Mouse (Mus musculus): ENCODE measurements around the gene Esd. TPM values are rescaled to one million over a fixed set of nuclear protein-coding genes. Genes with fewer than 3 reads are reported as not detected.

The Esd gene
- polyA plus RNA-seq, 1 experiment from 2014 or later = 318 TPM

GRCm38 (mm10) chr14:74736850-74737249 is 4.8 kb downstream of the Esd start:
- Histone ChIP-seq H3K36me3 (replicated peaks) (peaks cover 67% of the 10 kb centered on the region), H3K27ac (no peak overlapping the region), H3K9me3 (no peaks in the 10 kb centered on the region), H3K27me3 (ENCODE audit: poor library complexity, severe bottlenecking) (no peaks in the 10 kb centered on the region), H3K4me3 (no peak overlapping the region), H3K4me1 (peaks cover 11% of the 10 kb centered on the region)
- WGBS = 97% methylated on average over 6 of the region's 6 CpGs
- DNase-seq (ENCODE audit: extremely low spot score, low spot score) = no peak

- WGBS = 59% methylated on average over 10 of the region's 10 CpGs
Measured at GRCm38 (mm10) chr14:74764191-74764918, 32.3 kb downstream of the Esd start.

GRCm38 (mm10) chr14:74767892-74768291 is 35.8 kb downstream of the Esd start:
- H3K27ac ChIP-seq = no peak overlapping the region
- no peak overlapping the region for H3K4me3 ChIP-seq
- no peaks in the 10 kb centered on the region for H3K27me3 ChIP-seq (ENCODE audit: poor library complexity, severe bottlenecking)
- WGBS = 84% methylated on average over 1 of the region's 1 CpGs
- H3K4me1 ChIP-seq = no peaks in the 10 kb centered on the region
- peaks cover 21% of the 10 kb centered on the region for H3K36me3 ChIP-seq (replicated peaks)
- DNase-seq (ENCODE audit: extremely low spot score, low spot score) = no peak
- H3K9me3 ChIP-seq = no peaks in the 10 kb centered on the region

More at GRCm38 (mm10) chr14:74764191-74764918, 32.3 kb downstream of the Esd start:
- no peak overlapping the region for H3K4me3 ChIP-seq
- peak; percentile 65 for DNase-seq (ENCODE audit: extremely low spot score, low spot score)
- H3K9me3 ChIP-seq = no peaks in the 10 kb centered on the region
- no peaks in the 10 kb centered on the region for H3K4me1 ChIP-seq
- H3K36me3 ChIP-seq (replicated peaks) = peaks cover 6% of the 10 kb centered on the region
- no peaks in the 10 kb centered on the region for H3K27me3 ChIP-seq (ENCODE audit: poor library complexity, severe bottlenecking)
- no peak overlapping the region for H3K27ac ChIP-seq

- no peaks in the 10 kb centered on the region for H3K4me1 ChIP-seq
- no peaks in the 10 kb centered on the region for H3K9me3 ChIP-seq
- H3K27ac ChIP-seq = no peak overlapping the region
- peaks cover 18% of the 10 kb centered on the region for H3K36me3 ChIP-seq (replicated peaks)
- no peaks in the 10 kb centered on the region for H3K27me3 ChIP-seq (ENCODE audit: poor library complexity, severe bottlenecking)
- no peak for DNase-seq (ENCODE audit: extremely low spot score, low spot score)
- 88% methylated on average over 10 of the region's 10 CpGs for WGBS
- H3K4me3 ChIP-seq = no peak overlapping the region
Measured at GRCm38 (mm10) chr14:74774046-74774619, 42.0 kb downstream of the Esd start.

- 88% methylated on average over 11 of the region's 11 CpGs for WGBS
- Histone ChIP-seq H3K4me3 (no peak overlapping the region), H3K36me3 (replicated peaks) (peaks cover 27% of the 10 kb centered on the region), H3K4me1 (no peaks in the 10 kb centered on the region), H3K27ac (no peak overlapping the region), H3K27me3 (ENCODE audit: poor library complexity, severe bottlenecking) (no peaks in the 10 kb centered on the region), H3K9me3 (peaks cover 3% of the 10 kb centered on the region; the same call in 1 of the 2 replicates)
- no peak for DNase-seq (ENCODE audit: extremely low spot score, low spot score)
Measured at GRCm38 (mm10) chr14:74784243-74784934, 52.3 kb downstream of the Esd start.

GRCm38 (mm10) chr14:74787717-74788116 is 55.6 kb downstream of the Esd start:
- Histone ChIP-seq H3K27me3 (ENCODE audit: poor library complexity, severe bottlenecking) (no peaks in the 10 kb centered on the region), H3K4me1 (peaks cover 8% of the 10 kb centered on the region), H3K27ac (no peak overlapping the region), H3K9me3 (peaks cover 3% of the 10 kb centered on the region; the same call in 1 of the 2 replicates), H3K4me3 (no peak overlapping the region), H3K36me3 (replicated peaks) (peaks cover 27% of the 10 kb centered on the region)
- no peak for DNase-seq (ENCODE audit: extremely low spot score, low spot score)
- 89% methylated on average over 3 of the region's 3 CpGs for WGBS

- H3K36me3 ChIP-seq (replicated peaks) = peaks cover 23% of the 10 kb centered on the region
- no peak for DNase-seq (ENCODE audit: extremely low spot score, low spot score)
- H3K27ac ChIP-seq = no peak overlapping the region
- H3K27me3 ChIP-seq (ENCODE audit: poor library complexity, severe bottlenecking) = no peaks in the 10 kb centered on the region
- peaks cover 8% of the 10 kb centered on the region for H3K4me1 ChIP-seq
- 87% methylated on average over 8 of the region's 8 CpGs for WGBS
- H3K4me3 ChIP-seq = no peak overlapping the region
- no peaks in the 10 kb centered on the region for H3K9me3 ChIP-seq
Measured at GRCm38 (mm10) chr14:74788766-74789165, 56.7 kb downstream of the Esd start.

GRCm38 (mm10) chr14:74790535-74790934 is 58.4 kb downstream of the Esd start:
- H3K36me3 ChIP-seq (replicated peaks) = peaks cover 12% of the 10 kb centered on the region; the same call in 1 of the 2 replicates
- no peaks in the 10 kb centered on the region for H3K9me3 ChIP-seq
- H3K27ac ChIP-seq = no peak overlapping the region
- no peak overlapping the region for H3K4me3 ChIP-seq
- DNase-seq (ENCODE audit: extremely low spot score, low spot score) = no peak
- WGBS = 80% methylated on average over 5 of the region's 5 CpGs
- peaks cover 8% of the 10 kb centered on the region for H3K4me1 ChIP-seq
- no peaks in the 10 kb centered on the region for H3K27me3 ChIP-seq (ENCODE audit: poor library complexity, severe bottlenecking)

GRCm38 (mm10) chr14:74792793-74793192 is 60.7 kb downstream of the Esd start:
- H3K36me3 ChIP-seq (replicated peaks) = 0 out of 2 replicates have a peak, but pooled peaks cover 8% of the 10 kb centered on the region
- DNase-seq (ENCODE audit: extremely low spot score, low spot score) = no peak
- H3K4me1 ChIP-seq = peaks cover 12% of the 10 kb centered on the region
- WGBS = 86% methylated on average over 6 of the region's 6 CpGs
- H3K27ac ChIP-seq = no peak overlapping the region
- H3K9me3 ChIP-seq = no peaks in the 10 kb centered on the region
- H3K4me3 ChIP-seq = no peak overlapping the region
- H3K27me3 ChIP-seq (ENCODE audit: poor library complexity, severe bottlenecking) = no peaks in the 10 kb centered on the region

GRCm38 (mm10) chr14:74794931-74795330 is 62.8 kb downstream of the Esd start:
- WGBS = 85% methylated on average over 12 of the region's 12 CpGs
- DNase-seq (ENCODE audit: extremely low spot score, low spot score) = no peak
- Histone ChIP-seq H3K36me3 (replicated peaks) (0 out of 2 replicates have a peak, but pooled peaks cover 8% of the 10 kb centered on the region), H3K4me1 (peaks cover 17% of the 10 kb centered on the region), H3K27me3 (ENCODE audit: poor library complexity, severe bottlenecking) (no peaks in the 10 kb centered on the region), H3K27ac (no peak overlapping the region), H3K9me3 (no peaks in the 10 kb centered on the region), H3K4me3 (no peak overlapping the region)

- Histone ChIP-seq H3K4me1 (peaks cover 10% of the 10 kb centered on the region; the same call in 1 of the 2 replicates), H3K9me3 (peaks cover 5% of the 10 kb centered on the region; the same call in 1 of the 2 replicates), H3K27me3 (ENCODE audit: poor library complexity, severe bottlenecking) (no peaks in the 10 kb centered on the region), H3K27ac (no peak overlapping the region), H3K4me3 (no peak overlapping the region), H3K36me3 (replicated peaks) (peaks cover 27% of the 10 kb centered on the region)
- no peak for DNase-seq (ENCODE audit: extremely low spot score, low spot score)
- WGBS = 82% methylated on average over 10 of the region's 10 CpGs
Measured at GRCm38 (mm10) chr14:74797386-74798062, 65.4 kb downstream of the Esd start.

- peaks cover 28% of the 10 kb centered on the region for H3K36me3 ChIP-seq (replicated peaks)
- no peak for DNase-seq (ENCODE audit: extremely low spot score, low spot score)
- peaks cover 10% of the 10 kb centered on the region; the same call in 1 of the 2 replicates for H3K4me1 ChIP-seq
- H3K4me3 ChIP-seq = no peak overlapping the region
- H3K27ac ChIP-seq = no peak overlapping the region
- 81% methylated on average over 16 of the region's 16 CpGs for WGBS
- no peaks in the 10 kb centered on the region for H3K27me3 ChIP-seq (ENCODE audit: poor library complexity, severe bottlenecking)
- H3K9me3 ChIP-seq = peaks cover 5% of the 10 kb centered on the region; the same call in 1 of the 2 replicates
Measured at GRCm38 (mm10) chr14:74798063-74798890, 66.2 kb downstream of the Esd start.
